Mouse (Mus musculus) midbrain, embryonic 11.5 days (tissue): ENCODE measurements at regions not wholly inside any gene's neighbourhood (a gene's known extent, or its start where the extent isn't known, plus 50 kb on each side); places are given as distances from the start of the nearest gene placed in this dataset.

Source experiments
- ATAC-seq: fragments of 200-750 bp; cut with Nextera tagmentation; 2 replicates; pipeline ENCODE4 v1.8.0; 2017; ENCODE audit warnings: moderate TSS enrichment, moderate library complexity; ENCODE audit not compliant: low FRiP score
- DNase-seq: peaks from one replicate; pipeline ENCODE4 v3.0.0; 2015; ENCODE audit warnings: low spot score; ENCODE audit errors: missing footprints
- H3K27ac ChIP-seq: fragments of 300-500 bp; sonication (generic); 2 replicates; pipeline ENCODE4 v1.5.1; 2014; ENCODE audit warnings: low read depth, low read length
- H3K27me3 ChIP-seq: fragments of 300-500 bp; sonication (generic); 2 replicates; pipeline ENCODE4 v1.6.1; 2014; ENCODE audit warnings: mild to moderate bottlenecking, low read length, moderate library complexity, mixed read lengths; ENCODE audit not compliant: control insufficient read depth, insufficient read depth
- H3K36me3 ChIP-seq: fragments of 300-500 bp; sonication (generic); 2 replicates; pipeline ENCODE4 v1.6.1; 2014; ENCODE audit warnings: mild to moderate bottlenecking, low read length, moderate library complexity, mixed read lengths; ENCODE audit not compliant: control insufficient read depth, insufficient read depth
- H3K4me1 ChIP-seq: fragments of 300-500 bp; sonication (generic); 2 replicates; pipeline ENCODE4 v1.6.1; 2014; ENCODE audit warnings: low read length; ENCODE audit not compliant: control insufficient read depth, insufficient read depth
- H3K4me2 ChIP-seq: fragments of 300-500 bp; sonication (generic); 2 replicates; pipeline ENCODE4 v1.6.1; 2014; ENCODE audit warnings: mild to moderate bottlenecking, moderate library complexity
- H3K4me3 ChIP-seq: fragments of 300-500 bp; sonication (generic); 2 replicates; pipeline ENCODE4 v1.5.1; 2014; ENCODE audit warnings: low read depth, low read length
- H3K9ac ChIP-seq: fragments of 300-500 bp; sonication (generic); 2 replicates; pipeline ENCODE4 v1.6.1; 2014; ENCODE audit warnings: low read length
- H3K9me3 ChIP-seq: fragments of 300-500 bp; sonication (generic); 2 replicates; pipeline ENCODE4 v1.6.1; 2016; ENCODE audit warnings: low read length; ENCODE audit not compliant: control insufficient read depth
- WGBS: fragments of 180-500 bp; shearing (Covaris S2); extraction: QIAGEN DNeasy Blood & Tissue Kit; methylation state at CpG from one replicate; pipeline ENCODE4 v1.1.7; 2014; 5-methylcytosine and 5-hydroxymethylcytosine counted together

- DNase-seq (no peak), ATAC-seq (no peak)
- no peak overlapping the region for H3K4me3 ChIP-seq
- 87% methylated on average over 5 of the region's 5 CpGs for WGBS
- no peaks in the 10 kb centered on the region for H3K36me3 ChIP-seq
- no peak overlapping the region for H3K4me2 ChIP-seq
- H3K4me1 ChIP-seq: no peaks in the 10 kb centered on the region
- no peaks in the 10 kb centered on the region for H3K27me3 ChIP-seq
- no peak overlapping the region for H3K27ac ChIP-seq
- no peak overlapping the region for H3K9ac ChIP-seq
- no peaks in the 10 kb centered on the region for H3K9me3 ChIP-seq
These were observed 129.6 kb upstream of the Kif2a start for GRCm38 (mm10) chr13:107151548-107151947.

- ATAC-seq (no peak), DNase-seq (no peak)
- Histone ChIP-seq H3K36me3 (no peaks in the 10 kb centered on the region), H3K9me3 (no peaks in the 10 kb centered on the region), H3K9ac (no peak overlapping the region), H3K27ac (no peak overlapping the region), H3K27me3 (no peaks in the 10 kb centered on the region), H3K4me2 (no peak overlapping the region), H3K4me1 (no peaks in the 10 kb centered on the region), H3K4me3 (no peak overlapping the region)
- 56% methylated on average over 4 of the region's 4 CpGs for WGBS
These were observed 119.3 kb upstream of the Kif2a start for GRCm38 (mm10) chr13:107141209-107141608.

GRCm38 (mm10) chr13:107134125-107134524, 112.2 kb upstream of the Kif2a start:
- no peaks in the 10 kb centered on the region for H3K9me3 ChIP-seq

GRCm38 (mm10) chr13:107126636-107127035, 104.7 kb upstream of the Kif2a start:
- 94% methylated on average over 7 of the region's 7 CpGs for WGBS
- H3K4me2 ChIP-seq: no peak overlapping the region
- H3K9ac ChIP-seq: no peak overlapping the region
- no peak overlapping the region for H3K27ac ChIP-seq
- no peaks in the 10 kb centered on the region for H3K27me3 ChIP-seq
- no peak for DNase-seq
- H3K4me3 ChIP-seq: no peak overlapping the region
- ATAC-seq: no peak
- no peaks in the 10 kb centered on the region for H3K9me3 ChIP-seq
- no peaks in the 10 kb centered on the region for H3K36me3 ChIP-seq
- H3K4me1 ChIP-seq: no peaks in the 10 kb centered on the region

More at GRCm38 (mm10) chr13:107134125-107134524, 112.2 kb upstream of the Kif2a start:
- no peak overlapping the region for H3K9ac ChIP-seq
- DNase-seq (no peak), ATAC-seq (no peak)
- no peaks in the 10 kb centered on the region for H3K27me3 ChIP-seq
- H3K4me2 ChIP-seq: no peak overlapping the region
- no peak overlapping the region for H3K27ac ChIP-seq
- no peaks in the 10 kb centered on the region for H3K36me3 ChIP-seq
- H3K4me1 ChIP-seq: no peaks in the 10 kb centered on the region
- H3K4me3 ChIP-seq: no peak overlapping the region

- no peaks in the 10 kb centered on the region for H3K36me3 ChIP-seq
- no peaks in the 10 kb centered on the region for H3K27me3 ChIP-seq
- no peak overlapping the region for H3K27ac ChIP-seq
- no peaks in the 10 kb centered on the region for H3K4me1 ChIP-seq
- ATAC-seq (no peak), DNase-seq (no peak)
- no peak overlapping the region for H3K9ac ChIP-seq
- WGBS: 84% methylated on average over 8 of the region's 8 CpGs
- H3K9me3 ChIP-seq: no peaks in the 10 kb centered on the region
- no peak overlapping the region for H3K4me2 ChIP-seq
- no peak overlapping the region for H3K4me3 ChIP-seq
These were observed 102.3 kb upstream of the Kif2a start for GRCm38 (mm10) chr13:107124130-107124668.

GRCm38 (mm10) chr13:107113949-107114690, 92.2 kb upstream of the Kif2a start:
- Histone ChIP-seq H3K4me2 (no peak overlapping the region), H3K9me3 (no peaks in the 10 kb centered on the region), H3K27me3 (no peaks in the 10 kb centered on the region), H3K4me1 (no peaks in the 10 kb centered on the region), H3K36me3 (no peaks in the 10 kb centered on the region), H3K4me3 (no peak overlapping the region), H3K27ac (no peak overlapping the region), H3K9ac (no peak overlapping the region)
- WGBS: 63% methylated on average over 22 of the region's 22 CpGs
- ATAC-seq (peak; percentile 57; the same call in 1 of the 2 replicates), DNase-seq (peak; percentile 99)

- H3K4me2 ChIP-seq: no peak overlapping the region
- H3K27me3 ChIP-seq: no peaks in the 10 kb centered on the region
- 87% methylated on average over 5 of the region's 5 CpGs for WGBS
- DNase-seq: no peak
- no peaks in the 10 kb centered on the region for H3K9me3 ChIP-seq
- H3K27ac ChIP-seq: no peak overlapping the region
- H3K36me3 ChIP-seq: no peaks in the 10 kb centered on the region
- H3K4me1 ChIP-seq: no peaks in the 10 kb centered on the region
- H3K9ac ChIP-seq: no peak overlapping the region
- ATAC-seq: no peak
- no peak overlapping the region for H3K4me3 ChIP-seq
These were observed 86.1 kb upstream of the Kif2a start for GRCm38 (mm10) chr13:107108045-107108444.

- Histone ChIP-seq H3K27ac (no peak overlapping the region), H3K36me3 (no peaks in the 10 kb centered on the region), H3K27me3 (no peaks in the 10 kb centered on the region), H3K4me3 (no peak overlapping the region), H3K9me3 (no peaks in the 10 kb centered on the region), H3K9ac (no peak overlapping the region), H3K4me1 (no peaks in the 10 kb centered on the region), H3K4me2 (no peak overlapping the region)
- ATAC-seq: no peak
- DNase-seq: no peak
- WGBS: 78% methylated on average over 9 of the region's 9 CpGs
These were observed 85.6 kb upstream of the Kif2a start for GRCm38 (mm10) chr13:107107572-107107971.

- DNase-seq (no peak), ATAC-seq (no peak)
- Histone ChIP-seq H3K4me1 (no peaks in the 10 kb centered on the region), H3K9ac (no peak overlapping the region), H3K4me3 (no peak overlapping the region), H3K27ac (no peak overlapping the region), H3K4me2 (no peak overlapping the region), H3K36me3 (no peaks in the 10 kb centered on the region), H3K9me3 (no peaks in the 10 kb centered on the region), H3K27me3 (no peaks in the 10 kb centered on the region)
- 71% methylated on average over 1 of the region's 1 CpGs for WGBS
These were observed 83.6 kb upstream of the Kif2a start for GRCm38 (mm10) chr13:107105510-107105909.
